Mouse (Mus musculus) telencephalon, adult 2 months (tissue): ENCODE data around the gene Itga5.
A peak's percentile ranks its signal among the peaks of the same experiment; 100 is the strongest.
"Not testable (repeated sequence)": the region's sequence is repeated elsewhere in the genome, so short reads cannot be mapped to it uniquely, and the experiment has no call there.

Source experiments
- DNase-seq: peaks from one replicate; pipeline ENCODE4 v3.0.0-alpha.2; 2011; ENCODE audit warnings: low read depth, low spot score

The Itga5 gene

GRCm38 (mm10) chr15:103366376-103367149 is at the start of gene Itga5:
Gene Itga5 (minus strand): TSS chr15:103366763.
- DNase-seq, result no peak

DNA sequence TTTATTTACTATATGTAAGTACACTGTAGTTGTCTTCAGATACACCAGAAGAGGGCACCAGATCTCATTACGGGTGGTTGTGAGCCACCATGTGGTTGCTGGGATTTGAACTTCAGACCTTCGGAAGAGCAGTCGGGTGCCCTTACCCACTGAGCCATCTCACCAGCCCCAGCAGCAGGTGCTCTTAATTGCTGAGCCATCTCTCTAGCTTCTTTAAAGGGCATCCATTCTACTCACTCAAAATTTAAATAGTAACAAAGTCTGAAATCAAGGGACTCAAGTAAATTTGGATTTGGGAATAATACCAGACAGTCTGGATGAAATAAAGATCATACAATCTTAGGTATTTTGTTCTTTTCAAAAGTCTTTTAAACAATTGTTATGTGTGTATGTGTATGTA is 39.0 kb upstream of the Itga5 start:
- DNase-seq, result not testable (repeated sequence)

DNA sequence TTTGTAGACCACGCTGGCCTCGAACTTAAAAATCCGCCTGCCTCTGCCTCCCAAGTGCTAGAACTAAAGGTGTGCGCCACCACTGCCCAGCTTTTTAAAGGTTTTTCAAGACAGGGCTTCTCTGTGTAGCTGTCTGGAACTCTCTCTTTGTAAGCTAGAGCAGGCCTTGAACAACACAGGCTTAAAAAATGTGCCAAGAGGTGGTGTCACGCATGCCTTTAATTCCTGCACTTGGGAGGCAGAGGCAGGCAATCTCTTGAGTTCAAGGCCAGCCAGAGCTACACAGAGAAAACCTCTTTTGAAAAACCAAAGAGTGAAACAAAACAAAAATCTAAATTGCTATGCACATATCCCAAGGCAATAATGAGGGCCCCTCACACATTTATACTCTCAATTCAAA is 34.8 kb upstream of the Itga5 start:
- no peak for DNase-seq

GRCm38 (mm10) chr15:103393577-103393976 is 27.0 kb upstream of the Itga5 start:
- DNase-seq, result no peak

- DNase-seq, result no peak
Observed at GRCm38 (mm10) chr15:103388556-103389145, 22.1 kb upstream of the Itga5 start.

- DNase-seq, result no peak
Observed at GRCm38 (mm10) chr15:103383771-103384488, 17.4 kb upstream of the Itga5 start.

GRCm38 (mm10) chr15:103382795-103383406 is 16.3 kb upstream of the Itga5 start:
- no peak for DNase-seq

DNA sequence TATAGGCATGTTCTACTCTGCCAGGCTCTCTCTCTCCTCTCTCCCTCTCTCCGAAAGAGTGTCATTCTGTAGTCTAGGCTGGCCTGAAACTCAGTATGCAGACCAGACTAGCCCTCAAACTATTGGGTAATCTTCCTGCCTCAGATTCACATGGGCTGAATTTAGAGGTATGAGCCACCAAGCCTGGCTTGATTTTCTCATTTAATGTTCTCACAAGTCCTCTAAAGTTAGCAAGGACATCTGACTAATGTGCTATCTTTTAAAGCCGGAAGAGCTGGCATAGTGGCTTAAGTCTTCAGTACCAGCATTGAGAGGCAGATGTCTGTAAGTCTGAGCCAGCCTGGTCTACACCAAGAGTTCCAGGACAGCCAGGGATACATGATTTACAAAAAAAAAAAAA is 15.5 kb upstream of the Itga5 start:
- DNase-seq, result no peak

GRCm38 (mm10) chr15:103378665-103379356 is 12.2 kb upstream of the Itga5 start:
- DNase-seq, result no peak

GRCm38 (mm10) chr15:103377752-103378664 is 11.4 kb upstream of the Itga5 start:
- DNase-seq, result no peak

DNA sequence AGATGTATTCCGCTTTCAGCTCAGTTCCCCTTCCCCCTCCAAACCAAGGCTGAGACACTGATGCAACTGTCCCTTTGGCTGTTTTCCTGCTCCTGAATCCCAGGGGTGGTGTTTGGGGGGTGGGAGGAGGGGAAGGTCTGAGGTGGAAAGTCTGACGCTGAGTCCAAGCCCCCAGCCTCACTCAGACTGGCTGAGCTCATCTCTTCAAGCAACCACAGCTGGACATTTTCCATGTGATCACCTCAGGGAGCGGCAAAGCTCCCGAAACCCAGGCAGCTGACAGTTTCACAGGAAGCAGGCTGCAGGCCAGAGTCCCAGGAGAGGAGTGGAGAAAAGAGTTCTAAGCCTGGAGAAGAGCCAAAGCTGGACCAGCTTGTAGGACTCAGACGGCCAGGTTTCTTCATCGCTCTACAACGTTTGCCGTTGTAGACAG is 10.3 kb upstream of the Itga5 start:
- no peak for DNase-seq

GRCm38 (mm10) chr15:103375112-103375800 is 8.7 kb upstream of the Itga5 start:
- DNase-seq, result no peak

DNA sequence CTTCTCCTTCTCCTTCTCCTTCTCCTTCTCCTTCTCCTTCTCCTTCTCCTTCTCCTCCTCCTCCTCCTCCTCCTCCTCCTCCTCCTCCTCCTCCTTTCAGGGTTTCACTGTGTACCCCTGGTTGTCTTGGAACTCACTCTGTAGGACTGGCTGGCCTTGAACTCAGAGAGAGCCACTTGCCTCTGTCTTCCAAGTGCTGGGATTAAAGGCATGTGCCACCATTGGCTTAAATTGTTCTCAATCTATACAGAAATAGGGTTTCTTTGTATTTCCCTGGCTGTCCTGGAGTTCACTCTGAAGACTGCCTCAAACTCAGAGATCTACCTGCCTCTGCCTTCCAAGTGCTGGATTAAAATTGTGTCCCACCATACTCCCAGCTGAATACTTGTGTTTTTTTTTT is 5.9 kb upstream of the Itga5 start:
- DNase-seq, result no peak

DNA sequence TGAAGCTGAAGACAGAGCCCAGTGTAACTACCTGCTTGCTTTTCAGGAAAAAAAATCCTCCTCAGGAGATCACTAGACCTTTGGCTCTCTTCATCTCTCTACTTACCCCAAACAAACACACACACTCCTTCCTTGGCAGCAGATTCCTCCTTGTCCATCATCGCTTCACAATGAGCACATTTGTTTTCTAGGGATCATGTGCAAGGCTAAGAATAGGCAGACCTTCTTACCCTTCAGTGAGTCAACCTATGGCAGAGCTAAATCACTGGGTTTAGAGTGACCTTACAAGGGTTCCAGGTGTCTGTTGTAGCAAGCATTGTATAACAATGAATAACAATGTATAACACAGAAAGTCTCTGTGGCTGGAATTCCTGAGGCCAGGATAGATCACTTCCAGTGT is 5.2 kb upstream of the Itga5 start:
- DNase-seq, result no peak

GRCm38 (mm10) chr15:103371208-103371607 is 4.6 kb upstream of the Itga5 start:
- no peak for DNase-seq

DNA sequence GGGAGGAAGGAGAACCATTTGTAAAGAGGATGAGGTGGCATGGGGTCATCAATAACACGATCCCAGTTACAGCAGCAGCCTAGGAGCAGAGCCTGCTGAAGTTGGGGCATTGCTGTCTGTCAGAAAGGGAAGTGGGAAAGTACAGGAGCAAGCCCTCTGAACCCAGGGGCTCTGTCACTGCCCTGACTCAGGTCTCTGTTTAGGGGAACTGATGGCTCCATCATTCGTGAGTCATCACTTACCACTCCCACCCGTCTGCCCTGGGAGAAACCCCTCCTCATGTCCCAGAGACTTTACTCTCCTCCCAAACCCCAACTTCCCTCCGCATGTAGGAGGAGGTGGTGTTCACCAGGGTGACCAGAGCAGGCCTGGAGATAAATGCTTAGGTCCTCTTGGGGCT is 3.9 kb upstream of the Itga5 start:
- no peak for DNase-seq

DNA sequence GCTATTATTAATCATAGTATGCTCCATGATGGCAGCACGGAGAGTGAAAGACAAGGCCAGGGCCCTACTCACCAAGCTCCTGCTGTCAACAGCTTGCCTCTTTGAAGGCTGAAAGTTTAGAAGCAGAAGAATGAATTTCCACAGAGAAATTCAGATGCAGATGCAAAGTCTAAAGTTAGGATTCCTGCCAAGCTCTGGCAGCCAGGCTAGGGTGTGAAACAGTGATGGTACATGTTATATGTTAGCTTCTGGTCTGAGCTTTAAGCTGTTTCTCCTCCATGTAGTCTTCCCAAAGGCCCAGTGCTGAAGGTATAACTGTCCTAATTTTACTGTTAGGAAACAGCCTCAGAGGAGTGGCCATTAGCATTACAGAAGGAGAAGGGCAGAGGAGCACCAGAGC is 2.6 kb upstream of the Itga5 start:
- DNase-seq, result peak; percentile 54

DNA sequence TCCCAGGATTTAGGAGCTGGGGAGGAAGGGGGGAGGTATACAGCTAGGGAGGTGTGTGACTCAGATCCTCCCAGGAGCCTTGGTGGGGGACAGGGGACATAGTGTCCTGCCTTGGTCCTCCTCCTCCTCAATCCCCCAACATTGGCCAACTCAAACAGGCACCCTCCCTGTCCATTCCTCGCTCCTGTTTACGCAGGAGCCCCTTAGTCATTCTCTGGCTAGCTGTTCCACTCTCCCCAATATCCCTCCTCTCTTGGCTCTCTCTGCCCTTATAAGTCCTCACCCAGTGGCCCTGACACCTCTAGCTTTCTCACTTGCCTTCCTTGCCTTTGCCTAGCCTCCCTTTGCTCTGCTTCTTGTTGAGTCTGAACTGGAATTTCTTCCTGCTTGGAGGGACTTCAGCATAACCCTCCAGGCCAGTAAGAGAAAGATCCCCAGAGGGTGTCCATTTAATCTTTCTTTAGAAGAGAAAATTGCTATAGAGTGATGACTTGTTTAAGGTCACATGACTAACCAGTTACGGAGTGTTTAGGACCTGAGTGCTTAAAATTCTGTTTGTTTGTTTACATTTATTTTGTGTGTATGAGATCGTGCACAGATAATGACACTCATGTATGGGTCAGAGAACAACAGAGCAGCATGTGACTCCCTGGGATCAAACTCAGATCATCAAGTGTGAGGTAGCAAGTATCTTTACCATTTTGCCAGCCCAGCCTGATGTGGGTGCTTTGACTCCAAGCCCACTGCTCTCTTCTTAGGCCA is 1.8 kb upstream of the Itga5 start:
- no peak for DNase-seq
